Mouse (Mus musculus) hindbrain, postnatal 0 days (tissue): ENCODE data around the gene Bmp7. TPM values are rescaled to one million over a fixed set of nuclear protein-coding genes. Genes with fewer than 3 reads are reported as not detected.

Source experiments
- ATAC-seq: fragments of 200-750 bp; cut with Nextera tagmentation; 2 replicates; pipeline ENCODE4 v1.8.0; 2017; ENCODE audit warnings: mild to moderate bottlenecking, moderate TSS enrichment, moderate library complexity
- DNase-seq: peaks from one replicate; pipeline ENCODE4 v3.0.0-alpha.2; 2015; ENCODE audit warnings: low spot score
- H3K27ac ChIP-seq: fragments of 300-500 bp; sonication (generic); 2 replicates; pipeline ENCODE4 v1.5.1; 2014; ENCODE audit warnings: mild to moderate bottlenecking
- H3K27me3 ChIP-seq: fragments of 300-500 bp; sonication (generic); 2 replicates; pipeline ENCODE4 v1.6.1; 2014; ENCODE audit warnings: low read length, mixed read lengths; ENCODE audit not compliant: insufficient read depth
- H3K36me3 ChIP-seq: fragments of 300-500 bp; sonication (generic); 2 replicates; pipeline ENCODE4 v1.6.1; 2014; ENCODE audit warnings: low read length, mixed read lengths; ENCODE audit not compliant: insufficient read depth
- H3K4me1 ChIP-seq: fragments of 300-500 bp; sonication (generic); 2 replicates; pipeline ENCODE4 v1.6.1; 2014; ENCODE audit warnings: antibody characterized with exemption, low read length, mixed read lengths; ENCODE audit not compliant: insufficient read depth
- H3K4me2 ChIP-seq: fragments of 300-500 bp; sonication (generic); 2 replicates; pipeline ENCODE4 v1.6.1; 2014; ENCODE audit warnings: low read depth, mild to moderate bottlenecking, low read length, moderate library complexity, mixed read lengths
- H3K4me3 ChIP-seq: fragments of 300-500 bp; sonication (generic); 2 replicates; pipeline ENCODE4 v1.5.1; 2014; ENCODE audit warnings: low read length
- H3K9ac ChIP-seq: fragments of 300-500 bp; sonication (generic); replicated peaks from 2 replicates; pipeline ENCODE4 v1.6.1; 2014; ENCODE audit warnings: mild to moderate bottlenecking, low read length, moderate library complexity, mixed read lengths
- H3K9me3 ChIP-seq: fragments of 300-500 bp; sonication (generic); 2 replicates; pipeline ENCODE4 v1.6.1; 2016; ENCODE audit warnings: low read length, mixed read lengths
- CTCF ChIP-seq: IDR thresholded peaks from 2 replicates; pipeline ENCODE4 v1.5.1; 2016; ENCODE audit warnings: antibody characterized with exemption, control low read depth, low read depth
- WGBS: fragments of 180-500 bp; shearing (Covaris S2); extraction: QIAGEN DNeasy Blood & Tissue Kit; methylation state at CpG from one replicate; pipeline ENCODE4 v1.1.7; 2014; 5-methylcytosine and 5-hydroxymethylcytosine counted together
- polyA plus RNA-seq: library from polyadenylated mRNA; unstranded; fragments of >200 nt; fragmentation: Nextera tagmentation; extraction: Ambion mirVana; gene quantifications from 2 replicates; pipeline ENCODE4 v1.2.1, GENCODE M21; 2015
- total RNA-seq: library from RNA; depleted of rRNA; stranded (reverse); fragments of >200 nt; gene quantifications from 2 replicates; pipeline ENCODE4 v1.2.3, GENCODE M21; 2014

Bmp7 gene
- total and polyA plus RNA-seq, 2 experiments from 2014 or later = 15.6 to 25.1 TPM

GRCm38 (mm10) chr2:172929905-172930436, 10.2 kb downstream of the Bmp7 start:
- H3K9me3 ChIP-seq = no peaks in the 10 kb centered on the region
- no peak for ATAC-seq
- no peak for DNase-seq
- WGBS = 73% methylated on average over 14 of the region's 14 CpGs
- no peak overlapping the region for H3K27ac ChIP-seq
- no peak overlapping the region for H3K9ac ChIP-seq
- no peak overlapping the region for H3K4me2 ChIP-seq
- H3K27me3 ChIP-seq = no peaks in the 10 kb centered on the region
- TF ChIP-seq CTCF = no peak
- H3K36me3 ChIP-seq = no peaks in the 10 kb centered on the region
- no peak overlapping the region for H3K4me3 ChIP-seq
- no peaks in the 10 kb centered on the region for H3K4me1 ChIP-seq

- Histone ChIP-seq H3K4me2 (no peak overlapping the region), H3K27ac (no peak overlapping the region), H3K36me3 (no peaks in the 10 kb centered on the region), H3K4me1 (no peaks in the 10 kb centered on the region), H3K4me3 (no peak overlapping the region), H3K9ac (no peak overlapping the region), H3K27me3 (no peaks in the 10 kb centered on the region), H3K9me3 (no peaks in the 10 kb centered on the region)
- ATAC-seq (no peak), DNase-seq (no peak)
- WGBS = 75% methylated on average over 5 of the region's 5 CpGs
- TF ChIP-seq CTCF = no peak
Observed at GRCm38 (mm10) chr2:172927643-172928042, 12.5 kb downstream of the Bmp7 start.

- no peak for ATAC-seq
- TF ChIP-seq CTCF = no peak
- Histone ChIP-seq H3K4me3 (no peak overlapping the region), H3K27me3 (no peaks in the 10 kb centered on the region), H3K9ac (no peak overlapping the region), H3K36me3 (no peaks in the 10 kb centered on the region), H3K4me1 (no peaks in the 10 kb centered on the region), H3K27ac (no peak overlapping the region), H3K9me3 (no peaks in the 10 kb centered on the region), H3K4me2 (no peak overlapping the region)
- no peak for DNase-seq
- WGBS = 80% methylated on average over 4 of the region's 4 CpGs
Observed at GRCm38 (mm10) chr2:172926311-172926710, 13.8 kb downstream of the Bmp7 start.

GRCm38 (mm10) chr2:172924961-172925360, 15.2 kb downstream of the Bmp7 start:
- Histone ChIP-seq H3K36me3 (no peaks in the 10 kb centered on the region), H3K9ac (no peak overlapping the region), H3K4me3 (no peak overlapping the region), H3K27ac (no peak overlapping the region), H3K4me2 (no peak overlapping the region), H3K4me1 (no peaks in the 10 kb centered on the region), H3K27me3 (no peaks in the 10 kb centered on the region), H3K9me3 (no peaks in the 10 kb centered on the region)
- DNase-seq (no peak), ATAC-seq (no peak)
- 56% methylated on average over 6 of the region's 6 CpGs for WGBS
- TF ChIP-seq CTCF = no peak

GRCm38 (mm10) chr2:172923198-172923597, 16.9 kb downstream of the Bmp7 start:
- 88% methylated on average over 7 of the region's 7 CpGs for WGBS
- H3K4me2 ChIP-seq = no peak overlapping the region
- ATAC-seq (no peak), DNase-seq (no peak)
- no peak overlapping the region for H3K27ac ChIP-seq
- no peaks in the 10 kb centered on the region for H3K36me3 ChIP-seq
- no peak overlapping the region for H3K9ac ChIP-seq
- H3K27me3 ChIP-seq = no peaks in the 10 kb centered on the region
- TF ChIP-seq CTCF = no peak
- H3K4me3 ChIP-seq = no peak overlapping the region
- H3K4me1 ChIP-seq = no peaks in the 10 kb centered on the region
- H3K9me3 ChIP-seq = no peaks in the 10 kb centered on the region

- H3K4me2 ChIP-seq = no peak overlapping the region
- no peak overlapping the region for H3K4me3 ChIP-seq
- no peaks in the 10 kb centered on the region for H3K4me1 ChIP-seq
- ATAC-seq (no peak), DNase-seq (no peak)
- TF ChIP-seq CTCF = no peak
- no peaks in the 10 kb centered on the region for H3K36me3 ChIP-seq
- H3K27me3 ChIP-seq = no peaks in the 10 kb centered on the region
- H3K9ac ChIP-seq = no peak overlapping the region
- 65% methylated on average over 5 of the region's 5 CpGs for WGBS
- no peak overlapping the region for H3K27ac ChIP-seq
- no peaks in the 10 kb centered on the region for H3K9me3 ChIP-seq
Observed at GRCm38 (mm10) chr2:172922597-172922996, 17.5 kb downstream of the Bmp7 start.

GRCm38 (mm10) chr2:172914018-172914417, 26.1 kb downstream of the Bmp7 start:
- H3K4me2 ChIP-seq = no peak overlapping the region

More at GRCm38 (mm10) chr2:172914018-172914417, 26.1 kb downstream of the Bmp7 start:
- DNase-seq (no peak), ATAC-seq (no peak)
- Histone ChIP-seq H3K4me3 (no peak overlapping the region), H3K9me3 (no peaks in the 10 kb centered on the region), H3K9ac (no peak overlapping the region), H3K27me3 (no peaks in the 10 kb centered on the region), H3K27ac (no peak overlapping the region), H3K36me3 (no peaks in the 10 kb centered on the region), H3K4me1 (peaks cover 10% of the 10 kb centered on the region; the same call in 1 of the 2 replicates)
- no peak for TF ChIP-seq CTCF
- WGBS = 85% methylated on average over 14 of the region's 14 CpGs
